Mouse (Mus musculus): ENCODE results near the gene Hist1h2bf.

- TF ChIP-seq CTCF (IDR thresholded peaks at IDR 0.05; ENCODE audit: low read depth, low read length) (no peak), POLR2A (IDR thresholded peaks at IDR 0.05; ENCODE audit: insufficient read depth, low read length) (no peak), EP300 (IDR thresholded peaks at IDR 0.05; ENCODE audit: insufficient read depth, low read depth, low read length) (no peak)
Measured at GRCm38 (mm10) chr13:23554393-23554792, 19.6 kb downstream of the Hist1h2bf start.
